Mouse (Mus musculus) thymus, postnatal 25 days (tissue): Measurements from ENCODE around the gene Thbs2.
"Not testable (repeated sequence)": the region's sequence is repeated elsewhere in the genome, so short reads cannot be mapped to it uniquely, and the experiment has no call there.

Experiments used
- DNase-seq: peaks from one replicate; pipeline ENCODE4 v3.0.0; 2022

Gene Thbs2

DNA sequence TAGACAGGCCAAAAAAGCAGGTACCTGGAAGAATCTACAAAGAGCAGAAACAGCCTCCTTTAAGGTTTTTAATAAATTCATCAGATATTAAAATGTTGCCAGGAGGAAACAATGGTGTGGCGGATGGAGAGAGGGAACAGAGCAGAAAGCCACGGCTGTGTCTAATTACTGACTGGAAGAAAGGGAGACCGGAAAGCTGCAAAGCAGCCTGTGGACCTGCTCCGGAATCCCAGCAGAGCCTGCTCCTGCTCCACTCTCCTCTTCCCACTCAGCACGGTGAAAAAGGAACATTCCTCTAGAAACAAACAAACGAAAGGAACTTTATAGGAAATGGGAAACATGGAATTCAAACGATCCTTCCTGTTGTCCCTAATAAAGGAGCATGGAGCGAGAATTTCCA is 69.6 kb downstream of the Thbs2 start:
- DNase-seq: no peak

DNA sequence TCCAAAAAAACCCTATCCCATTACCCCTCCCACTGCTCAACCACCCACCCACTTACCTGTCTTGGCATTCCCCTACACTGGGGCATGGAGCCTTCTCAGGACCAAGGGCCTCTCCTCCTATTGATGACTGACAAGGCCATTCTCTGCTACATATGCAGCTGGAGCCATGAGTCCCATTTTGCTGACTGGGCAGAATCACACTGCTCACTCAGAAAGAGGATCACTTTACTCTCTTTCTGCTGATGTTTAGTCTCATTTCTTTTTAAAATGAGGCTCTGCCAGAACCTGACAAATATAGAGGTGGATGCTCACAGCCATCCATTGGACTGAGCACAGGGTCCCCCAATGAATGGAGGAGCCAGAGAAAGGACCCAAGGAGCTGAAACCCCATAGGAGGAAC is 73.0 kb downstream of the Thbs2 start:
- DNase-seq: not testable (repeated sequence)

- DNase-seq: no peak
These were observed 74.0 kb downstream of the Thbs2 start for GRCm38 (mm10) chr17:14620037-14620436.

GRCm38 (mm10) chr17:14619038-14619437 is 75.0 kb downstream of the Thbs2 start:
- DNase-seq: no peak
